Mouse (Mus musculus): Measurements from ENCODE around the gene Sf3a1. TPM values are rescaled to one million over a fixed set of nuclear protein-coding genes. Genes with fewer than 3 reads are reported as not detected.
"Not testable (repeated sequence)": the region's sequence is repeated elsewhere in the genome, so short reads cannot be mapped to it uniquely, and the experiment has no call there.

Gene Sf3a1
- polyA plus RNA-seq, 1 experiment from 2014 or later: 64.3 TPM

DNA sequence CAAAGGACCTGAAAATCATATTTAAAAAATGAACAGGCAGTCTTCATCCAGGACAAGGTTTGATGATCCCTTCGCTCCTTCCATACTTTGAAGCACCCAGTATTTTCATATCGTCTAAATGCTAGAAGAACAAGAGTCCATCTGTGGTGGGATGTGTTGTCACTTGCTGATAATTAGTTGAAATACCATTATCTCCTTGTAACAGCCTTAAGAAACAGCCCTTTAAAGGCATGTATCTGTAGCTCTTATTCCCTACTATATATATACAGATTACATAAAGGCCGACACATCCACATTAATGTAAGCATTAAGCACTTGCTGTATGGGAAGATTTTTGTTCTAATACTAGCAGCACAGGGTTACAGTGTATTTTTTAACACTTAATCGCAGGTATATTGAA lies 31.7 kb upstream of the Sf3a1 start:
- not testable (repeated sequence) for DNase-seq
- WGBS: 98% methylated on average over 4 of the region's 4 CpGs

DNA sequence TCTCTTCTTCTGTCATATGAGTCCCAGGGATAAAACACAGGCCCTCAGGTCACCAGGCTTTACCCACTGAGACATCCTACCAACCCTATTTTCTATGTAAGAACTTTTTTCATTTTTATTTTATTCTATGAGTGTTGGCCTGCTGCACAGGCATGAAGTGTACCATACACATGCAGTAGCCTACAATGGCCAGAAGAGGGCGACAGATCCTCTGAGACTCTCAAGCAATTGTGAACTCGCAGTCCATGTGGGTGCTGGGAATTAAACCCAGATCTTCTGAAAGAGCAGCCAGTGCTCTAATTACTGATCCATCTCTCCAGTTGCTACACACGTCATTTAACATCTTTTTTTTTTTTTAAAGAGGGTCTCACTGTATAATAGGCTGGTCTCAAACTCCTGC lies 26.7 kb upstream of the Sf3a1 start:
- Histone ChIP-seq H3K4me3 (replicated peaks; ENCODE audit: low read depth, low read length) (no peak overlapping the region), H3K36me3 (ENCODE audit: control insufficient read depth, insufficient read depth, low read length) (peaks cover 10% of the 10 kb centered on the region), H3K27me3 (ENCODE audit: control insufficient read depth, insufficient read depth, low read length) (no peaks in the 10 kb centered on the region), H3K9me3 (ENCODE audit: control insufficient read depth, low read length) (no peaks in the 10 kb centered on the region), H3K9ac (replicated peaks; ENCODE audit: low read length) (no peak overlapping the region), H3K27ac (replicated peaks; ENCODE audit: low read depth, low read length) (no peak overlapping the region), H3K4me2 (ENCODE audit: low read length) (no peak overlapping the region), H3K4me1 (ENCODE audit: control insufficient read depth, insufficient read depth, low read length) (peaks cover 17% of the 10 kb centered on the region)
- ATAC-seq (ENCODE audit: low FRiP score, low TSS enrichment) (no peak), DNase-seq (no peak)
- 52% methylated on average over 3 of the region's 3 CpGs for WGBS

More for the DNA sequence above, 31.7 kb upstream of the Sf3a1 start:
- not testable (repeated sequence) for H3K36me3 ChIP-seq (ENCODE audit: control insufficient read depth, insufficient read depth, low read length); H3K4me3 ChIP-seq (replicated peaks; ENCODE audit: low read depth, low read length); ATAC-seq (ENCODE audit: low FRiP score, low TSS enrichment); H3K4me1 ChIP-seq (ENCODE audit: control insufficient read depth, insufficient read depth, low read length); H3K9ac ChIP-seq (replicated peaks; ENCODE audit: low read length); H3K27me3 ChIP-seq (ENCODE audit: control insufficient read depth, insufficient read depth, low read length); H3K27ac ChIP-seq (replicated peaks; ENCODE audit: low read depth, low read length); H3K4me2 ChIP-seq (ENCODE audit: low read length); H3K9me3 ChIP-seq (ENCODE audit: control insufficient read depth, low read length)

DNA sequence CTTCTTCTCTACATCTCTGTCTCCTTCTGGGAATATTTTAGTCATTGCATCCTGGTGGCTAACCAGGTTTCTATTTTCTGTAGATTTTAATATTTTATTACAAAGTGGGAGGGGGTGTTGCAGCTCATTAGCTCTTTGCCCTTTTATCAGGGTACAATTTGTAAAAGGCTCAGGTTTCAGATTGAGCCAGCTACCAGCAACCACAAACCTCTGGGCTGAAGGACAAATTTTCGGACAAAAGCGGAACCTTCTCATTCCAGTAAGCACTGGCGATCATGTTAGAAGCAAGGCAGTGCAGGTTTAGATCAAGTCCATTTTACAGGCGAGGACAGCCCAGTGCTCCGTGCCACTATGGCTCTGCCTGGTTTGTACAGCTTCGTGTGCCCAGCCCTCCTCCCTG lies 25.8 kb upstream of the Sf3a1 start:
- Histone ChIP-seq H3K9ac (replicated peaks; ENCODE audit: low read length) (0 out of 2 replicates have a peak overlapping the region, but pooled peaks have one; percentile 17), H3K36me3 (ENCODE audit: control insufficient read depth, insufficient read depth, low read length) (peaks cover 19% of the 10 kb centered on the region), H3K9me3 (ENCODE audit: control insufficient read depth, low read length) (no peaks in the 10 kb centered on the region), H3K27ac (replicated peaks; ENCODE audit: low read depth, low read length) (0 out of 2 replicates have a peak overlapping the region, but pooled peaks have one; percentile 88), H3K27me3 (ENCODE audit: control insufficient read depth, insufficient read depth, low read length) (no peaks in the 10 kb centered on the region), H3K4me1 (ENCODE audit: control insufficient read depth, insufficient read depth, low read length) (peaks cover 17% of the 10 kb centered on the region), H3K4me3 (replicated peaks; ENCODE audit: low read depth, low read length) (peak overlapping the region; percentile 64), H3K4me2 (ENCODE audit: low read length) (peak overlapping the region; percentile 88)
- 63% methylated on average over 6 of the region's 6 CpGs for WGBS
- no peak for ATAC-seq (ENCODE audit: low FRiP score, low TSS enrichment)
- no peak for DNase-seq

DNA sequence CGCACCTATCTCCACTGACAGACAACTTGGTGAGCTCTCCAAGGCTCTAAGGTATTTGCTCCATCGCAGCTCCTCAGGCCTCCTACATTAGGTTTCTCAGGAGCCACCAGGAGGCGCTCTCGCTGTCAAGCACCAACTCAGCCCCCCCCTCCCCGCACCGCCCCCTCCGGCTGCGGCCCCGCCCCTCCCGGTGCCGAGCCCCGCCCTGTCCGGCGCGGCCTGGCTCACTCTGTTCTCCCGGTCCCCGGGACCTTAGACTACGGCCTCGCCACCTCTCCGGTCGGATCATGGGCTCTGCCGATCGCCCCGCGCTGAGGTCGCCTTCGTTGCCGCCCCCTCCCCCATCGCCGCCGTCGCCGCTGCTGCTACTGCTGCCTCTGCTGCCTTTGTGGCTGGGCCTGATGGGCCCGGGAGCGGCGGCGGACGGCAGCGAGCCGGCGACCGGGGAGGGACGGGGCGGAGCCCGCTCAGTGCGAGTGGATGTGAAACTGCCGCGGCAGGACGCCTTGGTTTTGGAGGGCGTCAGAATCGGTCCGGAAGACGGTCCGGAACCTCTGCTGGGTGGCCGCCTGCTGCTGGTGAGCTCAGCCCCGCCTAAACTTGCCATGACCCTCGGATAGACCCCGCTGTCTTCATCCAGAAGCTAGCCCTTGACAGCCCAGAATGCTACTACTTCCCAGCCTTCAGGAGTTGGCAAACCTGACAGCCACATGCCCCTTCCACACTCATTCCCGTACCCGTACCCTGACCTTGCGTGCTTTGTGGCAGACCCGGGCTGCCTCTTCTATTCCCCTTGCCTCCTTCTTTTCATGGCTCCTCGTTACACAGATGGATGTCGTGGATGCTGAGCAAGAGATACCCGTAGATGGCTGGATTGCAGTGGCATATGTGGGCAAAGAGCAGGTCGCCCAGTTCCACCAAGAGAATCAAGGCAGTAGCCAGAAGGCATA lies 24.9 kb upstream of the Sf3a1 start, which contains the start of gene Rnf215:
TSS of gene Rnf215 (plus strand) at position 217 of the 950 bp plus-strand sequence.
- Histone ChIP-seq H3K9ac (replicated peaks; ENCODE audit: low read length) (peak within 1 kb of the TSS; percentile 83), H3K4me2 (ENCODE audit: low read length) (peak within 1 kb of the TSS; percentile 88), H3K4me1 (ENCODE audit: control insufficient read depth, insufficient read depth, low read length) (peaks cover 17% of the 10 kb centered on the region), H3K27me3 (ENCODE audit: control insufficient read depth, insufficient read depth, low read length) (no peaks in the 10 kb centered on the region), H3K4me3 (replicated peaks; ENCODE audit: low read depth, low read length) (peak within 1 kb of the TSS; percentile 64), H3K9me3 (ENCODE audit: control insufficient read depth, low read length) (no peaks in the 10 kb centered on the region), H3K27ac (replicated peaks; ENCODE audit: low read depth, low read length) (peak within 1 kb of the TSS; percentile 88), H3K36me3 (ENCODE audit: control insufficient read depth, insufficient read depth, low read length) (peaks cover 28% of the 10 kb centered on the region)
- DNase-seq (peak; percentile 97), ATAC-seq (ENCODE audit: low FRiP score, low TSS enrichment) (peak; percentile 93)
- WGBS: 1% methylated on average over 63 of the region's 66 CpGs

DNA sequence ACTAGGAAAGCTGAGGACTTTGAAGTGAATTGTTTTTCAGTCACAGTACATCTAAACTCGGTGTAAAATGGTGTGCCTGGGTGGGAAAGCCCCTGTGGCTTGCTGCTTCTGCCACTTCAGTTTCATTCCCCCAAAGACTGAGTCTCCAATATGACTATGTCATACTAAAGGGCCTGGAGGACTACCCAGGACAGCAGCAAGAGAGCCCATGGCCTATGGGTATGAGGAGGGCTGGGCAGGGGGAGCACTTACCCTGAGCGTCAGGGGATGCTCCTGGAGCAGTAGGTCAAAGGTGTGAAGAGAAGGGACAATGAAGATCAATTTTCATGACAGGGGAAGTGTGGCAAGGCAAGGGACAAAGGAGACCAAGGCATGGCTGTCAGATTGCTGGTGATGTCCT lies 21.2 kb upstream of the Sf3a1 start:
- H3K4me2 ChIP-seq (ENCODE audit: low read length): no peak overlapping the region
- no peak overlapping the region for H3K27ac ChIP-seq (replicated peaks; ENCODE audit: low read depth, low read length)
- H3K27me3 ChIP-seq (ENCODE audit: control insufficient read depth, insufficient read depth, low read length): no peaks in the 10 kb centered on the region
- H3K4me3 ChIP-seq (replicated peaks; ENCODE audit: low read depth, low read length): no peak overlapping the region
- 78% methylated on average over 2 of the region's 2 CpGs for WGBS
- DNase-seq: no peak
- ATAC-seq (ENCODE audit: low FRiP score, low TSS enrichment): no peak
- no peak overlapping the region for H3K9ac ChIP-seq (replicated peaks; ENCODE audit: low read length)
- H3K4me1 ChIP-seq (ENCODE audit: control insufficient read depth, insufficient read depth, low read length): peaks cover 17% of the 10 kb centered on the region
- H3K36me3 ChIP-seq (ENCODE audit: control insufficient read depth, insufficient read depth, low read length): peaks cover 65% of the 10 kb centered on the region
- no peaks in the 10 kb centered on the region for H3K9me3 ChIP-seq (ENCODE audit: control insufficient read depth, low read length)

DNA sequence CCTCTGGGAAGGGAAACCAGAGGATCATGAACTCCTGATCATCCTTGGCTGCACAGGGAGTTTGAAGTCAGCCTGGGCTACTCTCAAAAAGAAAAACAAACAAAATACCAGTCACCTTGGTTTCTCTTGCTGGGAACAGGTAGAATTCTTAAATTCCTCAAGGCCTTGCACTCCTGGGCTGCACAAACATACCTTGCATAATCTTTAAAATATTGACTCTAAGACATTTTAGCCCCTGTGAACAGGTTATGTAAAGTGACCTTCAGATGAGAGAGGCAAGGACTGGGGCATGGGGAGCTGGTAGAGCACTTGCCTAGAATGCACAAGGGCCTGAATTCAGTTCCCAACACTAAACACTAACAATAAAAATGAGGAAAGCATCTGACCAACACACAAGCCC lies 18.6 kb upstream of the Sf3a1 start:
- DNase-seq (no peak), ATAC-seq (ENCODE audit: low FRiP score, low TSS enrichment) (no peak)
- H3K27ac ChIP-seq (replicated peaks; ENCODE audit: low read depth, low read length): no peak overlapping the region
- no peaks in the 10 kb centered on the region for H3K9me3 ChIP-seq (ENCODE audit: control insufficient read depth, low read length)
- H3K36me3 ChIP-seq (ENCODE audit: control insufficient read depth, insufficient read depth, low read length): peaks cover 72% of the 10 kb centered on the region
- H3K4me1 ChIP-seq (ENCODE audit: control insufficient read depth, insufficient read depth, low read length): peaks cover 8% of the 10 kb centered on the region
- H3K4me3 ChIP-seq (replicated peaks; ENCODE audit: low read depth, low read length): no peak overlapping the region
- H3K4me2 ChIP-seq (ENCODE audit: low read length): no peak overlapping the region
- no peak overlapping the region for H3K9ac ChIP-seq (replicated peaks; ENCODE audit: low read length)
- H3K27me3 ChIP-seq (ENCODE audit: control insufficient read depth, insufficient read depth, low read length): no peaks in the 10 kb centered on the region

DNA sequence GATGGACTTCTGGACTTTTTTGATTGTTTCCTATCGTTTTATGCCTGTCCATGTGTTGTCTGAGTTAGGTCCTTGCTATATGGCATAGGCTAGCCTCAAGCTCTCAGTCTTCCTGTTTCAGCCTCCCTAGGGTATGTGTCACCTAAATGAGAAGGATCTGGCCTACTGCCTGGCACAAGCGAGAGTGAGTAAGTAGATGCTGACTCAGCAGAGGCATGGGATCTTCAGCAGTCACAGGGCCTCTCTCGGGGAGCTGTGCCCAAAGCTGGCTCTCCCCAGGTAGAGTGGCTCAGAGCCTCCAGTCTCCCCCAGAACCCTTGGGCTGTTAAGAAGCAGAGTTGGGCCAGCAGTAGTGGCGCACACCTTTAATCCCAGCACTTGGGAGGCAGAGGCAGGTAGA lies 17.8 kb upstream of the Sf3a1 start:
- Histone ChIP-seq H3K27me3 (ENCODE audit: control insufficient read depth, insufficient read depth, low read length) (no peaks in the 10 kb centered on the region), H3K9me3 (ENCODE audit: control insufficient read depth, low read length) (no peaks in the 10 kb centered on the region), H3K9ac (replicated peaks; ENCODE audit: low read length) (no peak overlapping the region), H3K27ac (replicated peaks; ENCODE audit: low read depth, low read length) (no peak overlapping the region), H3K4me2 (ENCODE audit: low read length) (no peak overlapping the region), H3K36me3 (ENCODE audit: control insufficient read depth, insufficient read depth, low read length) (peaks cover 72% of the 10 kb centered on the region), H3K4me1 (ENCODE audit: control insufficient read depth, insufficient read depth, low read length) (peaks cover under 1% of the 10 kb centered on the region; the same call in 1 of the 2 replicates), H3K4me3 (replicated peaks; ENCODE audit: low read depth, low read length) (no peak overlapping the region)
- WGBS: 89% methylated on average over 4 of the region's 4 CpGs
- ATAC-seq (ENCODE audit: low FRiP score, low TSS enrichment) (no peak), DNase-seq (no peak)

DNA sequence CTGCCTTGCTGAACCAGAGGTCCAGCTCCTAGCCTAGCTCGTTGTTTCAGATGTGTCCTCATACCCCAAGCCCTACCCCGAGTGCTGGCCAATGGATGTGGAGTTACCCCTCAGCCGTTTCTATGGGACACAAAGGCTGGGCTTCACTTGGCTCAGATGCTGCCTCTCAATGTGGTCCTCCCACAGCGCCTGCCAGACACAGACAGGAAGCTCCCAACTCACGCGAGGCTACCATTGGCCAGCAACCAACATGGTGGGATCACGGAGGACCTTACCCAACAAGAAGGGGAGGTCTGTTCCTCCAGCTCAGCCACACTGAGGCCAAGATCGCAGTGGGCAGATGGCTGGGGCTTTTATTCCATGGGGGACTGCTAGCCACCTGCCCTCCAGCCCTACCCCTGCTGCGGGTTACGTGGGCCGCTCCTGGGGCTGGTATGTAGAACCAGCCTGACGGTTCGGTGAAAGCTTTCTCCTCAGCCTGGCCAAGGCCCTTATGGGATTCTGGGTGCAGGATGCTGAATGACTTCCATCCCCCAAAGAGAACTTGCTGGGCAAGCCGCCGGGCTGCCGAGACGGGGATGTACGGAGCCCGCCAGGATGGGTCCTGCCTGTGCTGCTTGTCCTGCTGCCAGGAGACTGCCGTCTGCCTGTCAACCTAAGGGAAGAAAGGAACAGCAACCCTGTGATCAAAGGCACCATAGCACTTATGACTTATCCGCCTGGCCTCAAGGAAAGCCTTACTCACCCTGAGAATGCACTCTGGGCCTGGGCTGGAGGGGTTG lies 16.7 kb upstream of the Sf3a1 start:
- peaks cover 62% of the 10 kb centered on the region for H3K36me3 ChIP-seq (ENCODE audit: control insufficient read depth, insufficient read depth, low read length)

More for the DNA sequence above, 16.7 kb upstream of the Sf3a1 start:
- Histone ChIP-seq H3K27me3 (ENCODE audit: control insufficient read depth, insufficient read depth, low read length) (no peaks in the 10 kb centered on the region), H3K27ac (replicated peaks; ENCODE audit: low read depth, low read length) (no peak overlapping the region), H3K9me3 (ENCODE audit: control insufficient read depth, low read length) (no peaks in the 10 kb centered on the region), H3K9ac (replicated peaks; ENCODE audit: low read length) (no peak overlapping the region), H3K4me1 (ENCODE audit: control insufficient read depth, insufficient read depth, low read length) (no peaks in the 10 kb centered on the region), H3K4me3 (replicated peaks; ENCODE audit: low read depth, low read length) (no peak overlapping the region), H3K4me2 (ENCODE audit: low read length) (no peak overlapping the region)
- no peak for ATAC-seq (ENCODE audit: low FRiP score, low TSS enrichment)
- DNase-seq: no peak
- WGBS: 88% methylated on average over 21 of the region's 21 CpGs

Data from midbrain, embryonic 14.5 days (tissue).